Mouse (Mus musculus): ENCODE results near the gene Taf6l.
"Not testable (repeated sequence)": the region's sequence is repeated elsewhere in the genome, so short reads cannot be mapped to it uniquely, and the experiment has no call there.

Taf6l gene

GRCm38 (mm10) chr19:8735389-8736159 lies 50.6 kb downstream of the Taf6l start, which contains the start of gene Wdr74:
TSS of gene Wdr74 (plus strand) at chr19:8735827.
- DNase-seq: peak; percentile 91

GRCm38 (mm10) chr19:8734334-8734733 lies 51.9 kb downstream of the Taf6l start:
- no peak for DNase-seq

GRCm38 (mm10) chr19:8728335-8729099 lies 57.7 kb downstream of the Taf6l start:
- DNase-seq: not testable (repeated sequence)

GRCm38 (mm10) chr19:8727495-8728114 lies 58.6 kb downstream of the Taf6l start:
- DNase-seq: no peak

- DNase-seq: no peak
These were observed 59.4 kb downstream of the Taf6l start for GRCm38 (mm10) chr19:8726609-8727390.

- no peak for DNase-seq
These were observed 61.1 kb downstream of the Taf6l start for GRCm38 (mm10) chr19:8725081-8725613.
